Mouse (Mus musculus) heart, postnatal 0 days (tissue): ENCODE measurements around the gene Plxnb1.

Experiments used
- CTCF ChIP-seq: IDR thresholded peaks from 2 replicates; pipeline ENCODE4 v1.5.1; 2016; ENCODE audit warnings: antibody characterized with exemption, control low read depth, low read depth
- EP300 ChIP-seq: IDR thresholded peaks from 2 replicates; pipeline ENCODE4 v1.6.1; 2016; ENCODE audit warnings: antibody characterized with exemption, low read depth

DNA sequence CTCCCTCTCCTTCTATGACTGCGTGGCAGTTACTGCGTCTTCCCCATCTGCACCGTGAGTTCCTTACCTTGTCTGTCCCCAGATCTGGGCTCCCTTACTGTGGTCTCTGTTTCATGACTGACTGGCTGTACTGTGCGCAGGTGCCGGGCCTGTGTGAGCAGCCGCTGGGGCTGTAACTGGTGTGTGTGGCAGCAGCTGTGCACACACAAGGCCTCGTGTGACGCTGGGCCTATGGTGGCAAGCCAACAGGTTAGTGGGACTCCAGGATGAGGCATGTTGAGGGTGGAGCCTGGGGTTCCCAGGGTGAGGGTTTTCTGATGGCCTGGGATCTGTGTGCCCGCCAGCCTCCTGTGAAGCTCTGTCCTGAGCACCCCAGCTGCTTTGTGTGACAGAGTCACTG is 8.9 kb downstream of the Plxnb1 start:
- TF ChIP-seq CTCF, result no peak
- TF ChIP-seq EP300, result no peak
